Mouse (Mus musculus) gonadal fat pad, adult 2 months (tissue): ENCODE data around the gene Zfp931. TPM values are rescaled to one million over a fixed set of nuclear protein-coding genes. Genes with fewer than 3 reads are reported as not detected.
"Not testable (repeated sequence)": the region's sequence is repeated elsewhere in the genome, so short reads cannot be mapped to it uniquely, and the experiment has no call there.

Experiments used
- DNase-seq: peaks from one replicate; pipeline ENCODE4 v3.0.0-alpha.2; 2012; ENCODE audit warnings: low read depth
- polyA plus RNA-seq: library from polyadenylated mRNA; depleted of rRNA; stranded (reverse); fragments of >200 nt; gene quantifications from 2 replicates; pipeline ENCODE4 v1.2.3, GENCODE M21; 2012; rRNA removed

Zfp931 gene
- 2.2 and 3.6 TPM in 2 replicates for polyA plus RNA-seq

- not testable (repeated sequence) for DNase-seq
Measured at GRCm38 (mm10) chr2:178078166-178078717, at the start of gene Zfp931. Gene Zfp931 (minus strand): TSS chr2:178078476.

- no peak for DNase-seq
Measured at GRCm38 (mm10) chr2:178126041-178126820, 48.0 kb upstream of the Zfp931 start.

GRCm38 (mm10) chr2:178125427-178125826 is 47.2 kb upstream of the Zfp931 start:
- no peak for DNase-seq

GRCm38 (mm10) chr2:178123466-178123865 is 45.2 kb upstream of the Zfp931 start:
- no peak for DNase-seq

GRCm38 (mm10) chr2:178121946-178122665 is 43.8 kb upstream of the Zfp931 start:
- no peak for DNase-seq

- no peak for DNase-seq
Measured at GRCm38 (mm10) chr2:178121375-178121688, 43.1 kb upstream of the Zfp931 start.

- no peak for DNase-seq
Measured at GRCm38 (mm10) chr2:178120651-178121374, 42.5 kb upstream of the Zfp931 start.

GRCm38 (mm10) chr2:178120356-178120645 is 42.0 kb upstream of the Zfp931 start:
- no peak for DNase-seq

GRCm38 (mm10) chr2:178119561-178120355 is 41.5 kb upstream of the Zfp931 start:
- DNase-seq, result no peak

- no peak for DNase-seq
Measured at GRCm38 (mm10) chr2:178118801-178119560, 40.7 kb upstream of the Zfp931 start, which contains the start of gene Phactr3. Gene Phactr3 (plus strand): TSS chr2:178118975.

GRCm38 (mm10) chr2:178117946-178118345 is 39.7 kb upstream of the Zfp931 start:
- DNase-seq, result no peak

- no peak for DNase-seq
Measured at GRCm38 (mm10) chr2:178101957-178102356, 23.7 kb upstream of the Zfp931 start.

- DNase-seq, result no peak
Measured at GRCm38 (mm10) chr2:178098021-178098420, 19.7 kb upstream of the Zfp931 start.

- no peak for DNase-seq
Measured at GRCm38 (mm10) chr2:178089586-178089985, 11.3 kb upstream of the Zfp931 start.

GRCm38 (mm10) chr2:178058195-178058594 is 20.1 kb downstream of the Zfp931 start:
- DNase-seq, result no peak

GRCm38 (mm10) chr2:178027601-178028000 is 50.7 kb downstream of the Zfp931 start:
- not testable (repeated sequence) for DNase-seq

- not testable (repeated sequence) for DNase-seq
Measured at GRCm38 (mm10) chr2:178023861-178024260, 54.4 kb downstream of the Zfp931 start.

- not testable (repeated sequence) for DNase-seq
Measured at GRCm38 (mm10) chr2:178023011-178023611, 55.2 kb downstream of the Zfp931 start, which contains the start of gene Zfp971. Gene Zfp971 (plus strand): TSS chr2:178023284.

- DNase-seq, result not testable (repeated sequence)
Measured at GRCm38 (mm10) chr2:178020773-178021172, 57.5 kb downstream of the Zfp931 start.

GRCm38 (mm10) chr2:178019486-178019885 is 58.8 kb downstream of the Zfp931 start:
- DNase-seq, result not testable (repeated sequence)
